Mouse (Mus musculus): Measurements from ENCODE around the gene Bmpr1a.

GRCm38 (mm10) chr14:34370921-34371320 lies 132.2 kb downstream of the Bmpr1a start:
- TF ChIP-seq GATA1 (IDR thresholded peaks at IDR 0.05; ENCODE audit: borderline replicate concordance, low read length) (no peak), FLI1 (IDR thresholded peaks at IDR 0.05; ENCODE audit: low read length) (no peak)
